Mouse (Mus musculus): Measurements from ENCODE around the gene Cdc42ep1. TPM values are rescaled to one million over a fixed set of nuclear protein-coding genes. Genes with fewer than 3 reads are reported as not detected.
A peak's percentile ranks its signal among the peaks of the same experiment; 100 is the strongest.

Cdc42ep1 gene
- polyA plus RNA-seq, 1 experiment from 2014 or later = 11.2 TPM

GRCm38 (mm10) chr15:78899740-78900584 is 57.5 kb downstream of the Cdc42ep1 start, which contains the start of gene Sh3bp1:
Sh3bp1 (plus strand) TSS chr15:78899768.
- WGBS = under 1% methylated on average over 44 of the region's 47 CpGs
- peak; percentile 79 for DNase-seq (ENCODE audit: low spot score)
- ATAC-seq (ENCODE audit: insufficient number of reproducible peaks, low FRiP score, low TSS enrichment, low read depth) = peak; percentile 66; the same call in 1 of the 2 replicates
- Histone ChIP-seq H3K9ac (ENCODE audit: low read length) (peak within 1 kb of the TSS; percentile 76), H3K36me3 (ENCODE audit: control insufficient read depth, insufficient read depth, low read length) (0 out of 2 replicates have a peak, but pooled peaks cover 5% of the 10 kb centered on the region), H3K4me3 (ENCODE audit: low read depth, low read length) (peak within 1 kb of the TSS; percentile 85), H3K4me2 (ENCODE audit: low read depth, severe bottlenecking) (peak within 1 kb of the TSS; percentile 77), H3K9me3 (ENCODE audit: control insufficient read depth, low read length) (no peaks in the 10 kb centered on the region), H3K4me1 (ENCODE audit: control insufficient read depth, insufficient read depth, low read length) (peaks cover 20% of the 10 kb centered on the region), H3K27ac (replicated peaks; ENCODE audit: low read depth, low read length) (peak within 1 kb of the TSS; percentile 42; the same call in 1 of the 2 replicates), H3K27me3 (ENCODE audit: control insufficient read depth, insufficient read depth, low read length) (no peaks in the 10 kb centered on the region)

Small RNA genes lying within 50 kb of the gene (microRNA-seq; reads per million reads assigned to microRNA genes)
- not detected for gene Mir6955

Other genes starting within 250 kb of the Cdc42ep1 start
- 1.5 and 2.5 TPM in 2 replicates for gene Cyth4, start 245.6 kb upstream of the Cdc42ep1 start, polyA plus RNA-seq (2014; fragmentation: Nextera tagmentation; extraction: Ambion mirVana)
- not detected in 2 replicates for gene Elfn2, start 123.9 kb upstream of the Cdc42ep1 start, polyA plus RNA-seq (2014; fragmentation: Nextera tagmentation; extraction: Ambion mirVana)
- 5.3 and 7.5 TPM in 2 replicates for gene Mfng, start 69.1 kb upstream of the Cdc42ep1 start, polyA plus RNA-seq (2014; fragmentation: Nextera tagmentation; extraction: Ambion mirVana)
- 3.4 and 3.5 TPM in 2 replicates for gene Card10, start 39.6 kb upstream of the Cdc42ep1 start, polyA plus RNA-seq (2014; fragmentation: Nextera tagmentation; extraction: Ambion mirVana)
- not detected in 2 replicates for gene Lgals2, start 12.9 kb downstream of the Cdc42ep1 start, polyA plus RNA-seq (2014; fragmentation: Nextera tagmentation; extraction: Ambion mirVana)
- gene Gga1, start 34.6 kb downstream of the Cdc42ep1 start, polyA plus RNA-seq (2014; fragmentation: Nextera tagmentation; extraction: Ambion mirVana) = 30.9 and 32.7 TPM in 2 replicates
- 0.92 and 1.0 TPM in 2 replicates for gene Gm49510, start 57.0 kb downstream of the Cdc42ep1 start, polyA plus RNA-seq (2014; fragmentation: Nextera tagmentation; extraction: Ambion mirVana)
- 45.0 and 50.9 TPM in 2 replicates for gene Sh3bp1, start 57.1 kb downstream of the Cdc42ep1 start, polyA plus RNA-seq (2014; fragmentation: Nextera tagmentation; extraction: Ambion mirVana)
- 38.2 and 39.6 TPM in 2 replicates for gene Pdxp, start 71.3 kb downstream of the Cdc42ep1 start, polyA plus RNA-seq (2014; fragmentation: Nextera tagmentation; extraction: Ambion mirVana)
- 567 and 570 TPM in 2 replicates for gene Lgals1, start 84.1 kb downstream of the Cdc42ep1 start, polyA plus RNA-seq (2014; fragmentation: Nextera tagmentation; extraction: Ambion mirVana)
- 72.7 and 76.3 TPM in 2 replicates for gene Nol12, start 92.3 kb downstream of the Cdc42ep1 start, polyA plus RNA-seq (2014; fragmentation: Nextera tagmentation; extraction: Ambion mirVana)
- gene Triobp, start 105.1 kb downstream of the Cdc42ep1 start, polyA plus RNA-seq (2014; fragmentation: Nextera tagmentation; extraction: Ambion mirVana) = 47.9 and 50.8 TPM in 2 replicates
- gene H1f0, start 185.8 kb downstream of the Cdc42ep1 start, polyA plus RNA-seq (2014; fragmentation: Nextera tagmentation; extraction: Ambion mirVana) = 271 and 369 TPM in 2 replicates
- not detected in 2 replicates for gene Galr3, start 199.3 kb downstream of the Cdc42ep1 start, polyA plus RNA-seq (2014; fragmentation: Nextera tagmentation; extraction: Ambion mirVana)
- gene Ankrd54, start 220.3 kb downstream of the Cdc42ep1 start, polyA plus RNA-seq (2014; fragmentation: Nextera tagmentation; extraction: Ambion mirVana) = 56.7 and 63.2 TPM in 2 replicates
- gene Eif3l, start 232.6 kb downstream of the Cdc42ep1 start, polyA plus RNA-seq (2014; fragmentation: Nextera tagmentation; extraction: Ambion mirVana) = 275 and 280 TPM in 2 replicates